Mouse (Mus musculus): ENCODE measurements around the gene Txndc2. TPM values are rescaled to one million over a fixed set of nuclear protein-coding genes. Genes with fewer than 3 reads are reported as not detected.

Txndc2 gene
- polyA plus RNA-seq (2021; fragmentation: Nextera tagmentation) = not detected in 2 replicates
- long read RNA-seq, experiment 1 = 0 reads
- long read RNA-seq, experiment 2 = 0 reads

DNA sequence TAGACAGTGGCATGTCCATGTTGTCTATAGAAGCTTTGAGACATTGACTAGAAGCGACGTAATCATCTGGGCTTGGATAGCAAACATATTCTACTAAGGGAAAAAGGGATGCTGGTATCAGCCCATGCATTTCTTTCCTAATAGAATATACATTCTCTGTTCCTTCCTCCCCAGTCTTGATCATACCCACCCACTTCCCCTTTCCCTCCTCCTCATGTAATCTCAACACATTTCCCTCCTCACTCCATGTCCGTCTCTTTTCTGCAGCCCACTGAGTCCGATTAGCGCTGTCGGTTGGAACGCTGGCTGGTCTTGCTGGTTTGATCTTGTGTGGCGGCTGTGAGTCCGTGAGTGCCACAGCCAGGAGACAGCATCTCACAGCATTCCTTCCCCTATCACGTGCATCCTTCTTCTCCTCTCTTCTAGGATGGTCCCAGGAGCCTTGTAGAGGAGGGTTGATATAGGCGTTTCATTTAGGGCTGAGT, at the start of gene Txndc2:
TSS of gene Txndc2 (minus strand) at position 435 of the 485 bp plus-strand sequence.

DNA sequence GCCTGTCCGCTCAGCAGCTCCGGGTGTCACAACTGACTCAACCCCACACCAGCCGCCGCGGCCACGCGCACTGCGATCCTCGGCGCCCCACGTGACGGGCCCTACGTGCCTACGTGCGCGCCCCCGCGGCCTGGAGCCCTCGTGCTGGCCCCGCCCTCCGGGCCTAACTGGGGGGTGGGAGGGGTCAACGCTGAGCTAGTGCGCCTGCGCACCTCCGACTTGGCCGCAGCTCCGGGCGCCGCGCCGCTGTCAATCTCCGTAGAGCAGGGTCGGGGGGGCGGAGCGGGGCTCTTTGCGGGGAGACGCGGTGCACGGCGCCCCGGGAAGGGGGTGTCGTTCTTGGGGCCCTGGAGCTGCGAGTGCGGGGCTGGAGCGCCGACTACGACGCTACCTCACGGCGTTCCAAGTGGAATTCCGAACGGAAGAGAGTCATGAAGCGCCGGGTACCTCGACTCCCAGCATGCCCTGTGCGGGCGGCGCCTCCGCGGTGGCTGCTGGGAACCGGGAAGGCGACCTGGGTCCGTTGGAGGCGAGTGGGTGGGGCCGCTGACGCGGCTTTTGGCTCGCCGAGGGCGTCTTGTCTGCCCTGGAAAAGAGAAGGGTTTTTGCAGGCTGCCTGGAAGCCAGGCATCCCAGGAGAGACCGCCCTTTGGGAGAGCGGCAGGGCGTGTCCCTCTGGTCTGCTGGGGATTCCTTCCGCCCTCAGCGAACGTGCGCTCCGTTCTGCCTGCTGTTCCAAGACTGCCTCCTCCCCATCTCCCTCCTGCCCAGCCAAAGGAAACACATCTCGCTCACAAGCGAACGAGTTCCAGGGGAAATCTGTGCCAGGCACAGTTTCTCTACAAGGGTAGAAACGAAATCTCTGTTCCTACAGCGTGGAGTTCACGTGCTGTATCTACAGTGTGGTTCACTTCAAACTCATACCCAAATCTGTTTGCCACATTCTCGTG, 28.2 kb downstream of the Txndc2 start, which contains the start of gene Vapa:
TSS of gene Vapa (minus strand) at position 93 of the 950 bp plus-strand sequence.

Other genes starting within 250 kb of the Txndc2 start
- 0.97 and 1.3 TPM in 2 replicates for gene Tmem232, start 101.4 kb downstream of the Txndc2 start, polyA plus RNA-seq (2021; fragmentation: Nextera tagmentation)
- 149 and 159 TPM in 2 replicates for gene Vapa, start 28.6 kb downstream of the Txndc2 start, polyA plus RNA-seq (2021; fragmentation: Nextera tagmentation)
- gene Rab31, start 130.6 kb upstream of the Txndc2 start, polyA plus RNA-seq (2021; fragmentation: Nextera tagmentation) = 103 and 130 TPM in 2 replicates
- 4.2 and 5.4 TPM in 2 replicates for gene Ppp4r1, start 140.4 kb upstream of the Txndc2 start, polyA plus RNA-seq (2021; fragmentation: Nextera tagmentation)
- 75.8 and 81.0 TPM in 2 replicates for gene Ralbp1, start 243.6 kb upstream of the Txndc2 start, polyA plus RNA-seq (2021; fragmentation: Nextera tagmentation)

All from layer of hippocampus, adult 6 months (tissue).